Mouse (Mus musculus) kidney, postnatal 36 days (tissue): ENCODE data around the gene Ikzf1.

Experiments
- DNase-seq, 2 experiments: peaks; one replicate each; pipeline ENCODE4 v3.0.0; 2021 to 2022; ENCODE audit warnings: mixed read lengths in 2 of 2

Ikzf1 gene

DNA sequence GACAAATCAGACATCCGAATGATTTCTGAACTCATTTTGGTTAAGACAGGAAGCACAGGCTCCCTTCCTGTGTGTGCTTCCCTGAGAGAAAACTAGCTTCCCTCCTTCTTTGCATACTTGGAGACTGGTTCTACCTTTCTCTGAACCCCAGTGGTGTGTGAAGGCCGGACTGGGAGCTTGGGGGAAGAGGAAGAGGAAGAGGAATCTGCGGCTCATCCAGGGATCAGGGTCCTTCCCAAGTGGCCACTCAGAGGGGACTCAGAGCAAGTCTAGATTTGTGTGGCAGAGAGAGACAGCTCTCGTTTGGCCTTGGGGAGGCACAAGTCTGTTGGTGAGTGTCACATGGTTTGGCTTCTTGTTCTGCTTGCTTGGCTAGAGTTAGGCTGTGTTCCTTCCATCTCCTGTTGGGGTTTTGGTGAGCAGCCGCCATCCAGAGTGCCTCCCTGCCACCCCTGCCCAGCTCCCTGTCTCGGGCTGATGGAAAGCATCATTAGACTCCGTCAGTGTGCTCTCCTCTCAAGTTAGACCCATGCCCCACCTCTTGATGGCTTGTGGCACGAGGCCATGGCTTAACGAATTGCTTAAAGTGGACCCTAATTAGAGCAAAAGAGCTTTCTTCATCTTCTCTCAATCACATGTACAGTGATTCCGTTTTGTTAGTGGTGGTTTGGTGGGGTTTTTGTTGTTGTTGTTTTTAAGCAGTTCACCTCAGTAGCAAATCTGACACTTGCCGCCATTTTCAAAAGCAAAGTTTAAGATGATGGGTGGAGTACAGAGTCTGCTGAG is 5.4 kb downstream of the Ikzf1 start:
- no peak for DNase-seq

DNA sequence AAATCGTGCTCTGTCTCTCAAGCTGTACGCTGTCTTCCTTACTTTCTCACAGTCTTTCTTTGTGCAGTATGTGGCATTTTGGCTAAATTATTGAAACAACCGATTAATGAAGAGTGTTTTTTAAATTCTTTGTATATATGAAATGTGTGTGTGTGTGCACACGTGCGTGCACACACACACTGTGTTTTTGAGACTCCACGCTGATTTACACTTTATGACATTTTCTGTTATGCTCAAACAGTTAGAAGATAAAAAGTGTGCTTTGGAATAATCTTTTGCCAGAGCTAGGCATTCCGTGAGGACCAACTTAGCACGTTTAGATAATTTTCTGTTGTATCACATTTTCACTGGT is 6.0 kb downstream of the Ikzf1 start:
- DNase-seq: no peak

DNA sequence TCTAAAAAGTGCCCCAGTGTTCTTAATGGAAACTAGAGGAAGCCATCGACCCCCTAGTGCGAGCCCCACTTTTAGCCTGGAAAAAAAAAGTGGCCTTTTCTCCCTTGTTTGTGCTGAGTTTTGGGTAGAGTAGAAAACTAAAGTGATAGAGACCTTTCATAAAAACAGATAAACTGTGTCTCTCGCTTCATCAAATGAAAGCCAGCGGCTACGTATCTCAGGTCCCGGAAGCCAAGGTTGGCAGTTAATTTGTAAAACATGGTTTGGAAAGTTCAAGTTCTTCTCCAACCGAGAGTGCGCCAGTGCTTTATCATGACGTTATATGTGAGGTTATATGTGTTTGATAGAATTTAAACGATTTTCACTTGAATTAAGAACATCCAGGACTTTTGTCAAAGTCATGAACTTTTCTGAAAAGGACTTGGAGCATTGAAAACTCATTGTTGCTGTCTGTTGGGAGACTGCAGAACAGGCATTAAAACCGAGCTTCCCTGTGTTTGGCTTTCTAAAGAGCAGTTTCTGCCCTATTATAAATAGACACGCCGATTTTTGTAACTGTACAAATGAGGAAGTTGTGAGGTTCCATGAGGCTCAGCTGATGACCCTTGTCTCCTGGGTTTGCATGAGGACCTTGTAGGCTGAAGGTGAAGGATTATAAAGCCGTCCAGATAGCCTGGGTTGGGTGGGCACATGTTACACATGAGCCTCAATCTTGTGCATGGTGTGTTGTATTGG is 6.7 kb downstream of the Ikzf1 start:
- DNase-seq: no peak

DNA sequence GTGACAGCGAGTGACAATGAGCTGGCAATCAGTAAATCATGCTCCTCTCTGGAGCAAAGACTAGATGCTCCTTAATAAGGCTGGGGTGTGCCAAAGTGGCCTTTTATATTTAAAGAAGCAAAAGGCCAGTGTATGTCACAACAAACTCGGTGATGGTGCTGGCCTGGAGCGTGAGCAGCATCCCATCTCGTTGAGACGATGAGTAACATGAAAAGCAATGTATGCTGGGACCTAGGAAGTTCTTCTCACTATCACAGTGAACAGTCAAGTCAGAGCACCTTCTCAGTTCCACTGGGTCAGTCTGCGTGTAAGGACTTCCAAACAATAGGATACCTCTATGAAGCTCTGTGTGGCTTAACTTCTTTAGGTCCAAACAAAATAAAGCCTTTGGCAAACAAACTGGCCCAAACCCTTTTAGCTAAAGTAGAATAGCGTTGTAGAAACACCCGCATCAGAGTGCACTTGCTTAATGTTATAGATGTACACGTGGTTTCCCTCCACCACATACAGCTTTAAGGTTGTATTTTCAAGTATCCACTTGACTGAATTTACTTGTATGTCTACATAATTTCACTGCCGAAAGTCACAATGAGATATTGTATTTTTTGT is 7.9 kb downstream of the Ikzf1 start:
- no peak for DNase-seq

DNA sequence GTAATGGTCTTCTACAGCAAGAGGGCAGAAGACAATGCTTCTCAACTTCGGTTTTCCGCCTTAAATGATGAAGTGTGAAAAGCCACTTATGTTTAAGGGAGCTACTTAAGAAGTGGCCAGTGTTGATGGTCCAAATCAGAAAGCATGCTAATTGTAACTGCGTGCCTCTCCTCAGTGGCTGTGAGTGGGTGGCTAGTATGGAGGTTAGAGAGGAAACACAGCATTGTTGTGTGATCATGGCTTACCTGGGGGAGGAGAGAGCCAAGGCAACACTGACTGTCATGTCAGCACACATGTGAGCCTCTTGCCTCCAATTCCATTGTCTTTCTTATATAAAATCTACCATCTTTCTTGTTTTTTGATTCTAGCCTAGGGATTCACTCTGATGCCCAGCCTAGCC is 8.6 kb downstream of the Ikzf1 start:
- DNase-seq: no peak

DNA sequence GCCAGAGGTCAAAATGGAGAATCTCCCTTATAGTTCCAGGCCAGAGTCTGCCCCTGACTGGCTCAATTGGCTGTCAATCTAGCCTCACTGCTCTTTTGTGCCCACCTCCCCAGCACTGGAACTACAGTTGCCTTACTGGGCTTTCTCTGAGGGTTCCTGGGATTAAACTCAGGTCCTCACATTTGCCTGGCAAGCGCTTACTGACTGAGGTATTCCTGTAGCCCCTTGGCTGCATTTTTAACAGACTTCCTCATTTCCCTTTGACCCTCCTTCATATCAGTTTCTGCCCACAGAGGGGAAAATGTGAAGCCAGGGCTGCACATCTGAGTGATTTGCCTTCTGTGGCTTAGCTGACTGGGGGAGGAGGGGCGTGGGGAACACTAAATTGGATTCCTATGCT is 9.3 kb downstream of the Ikzf1 start:
- DNase-seq: no peak

DNA sequence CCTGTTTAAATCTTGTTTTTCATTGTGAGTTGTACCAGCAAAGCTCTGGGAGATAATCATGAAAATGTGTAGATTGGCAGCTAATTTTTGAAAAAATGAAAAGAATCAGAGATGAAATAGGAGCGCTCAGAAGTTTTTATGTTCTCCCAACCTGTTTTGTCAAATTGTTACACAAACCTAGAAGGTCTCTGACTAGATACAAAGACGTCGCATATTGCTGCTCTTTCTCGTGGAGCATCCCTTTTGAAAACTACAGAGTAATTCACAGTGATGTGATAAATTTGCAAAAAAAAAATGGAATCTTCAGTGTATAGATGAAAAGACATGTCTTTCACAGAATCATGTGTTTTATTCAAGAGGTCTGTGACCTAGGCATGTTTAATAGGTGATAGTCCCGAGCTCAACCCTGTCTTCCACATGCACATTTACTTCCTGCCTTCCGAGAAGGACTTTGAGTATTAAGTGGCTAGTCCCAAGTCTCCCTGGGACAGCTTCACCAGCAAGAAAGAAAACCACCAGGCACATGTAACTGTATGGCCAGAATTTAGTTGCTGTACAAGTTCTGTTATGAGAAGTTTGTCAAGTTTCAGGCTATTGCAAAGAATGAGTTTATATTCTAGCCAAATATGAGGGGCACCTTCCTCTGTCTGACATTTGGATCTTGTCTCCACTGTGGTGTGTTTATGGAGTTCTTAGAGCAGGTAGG is 9.8 kb downstream of the Ikzf1 start:
- DNase-seq: no peak

DNA sequence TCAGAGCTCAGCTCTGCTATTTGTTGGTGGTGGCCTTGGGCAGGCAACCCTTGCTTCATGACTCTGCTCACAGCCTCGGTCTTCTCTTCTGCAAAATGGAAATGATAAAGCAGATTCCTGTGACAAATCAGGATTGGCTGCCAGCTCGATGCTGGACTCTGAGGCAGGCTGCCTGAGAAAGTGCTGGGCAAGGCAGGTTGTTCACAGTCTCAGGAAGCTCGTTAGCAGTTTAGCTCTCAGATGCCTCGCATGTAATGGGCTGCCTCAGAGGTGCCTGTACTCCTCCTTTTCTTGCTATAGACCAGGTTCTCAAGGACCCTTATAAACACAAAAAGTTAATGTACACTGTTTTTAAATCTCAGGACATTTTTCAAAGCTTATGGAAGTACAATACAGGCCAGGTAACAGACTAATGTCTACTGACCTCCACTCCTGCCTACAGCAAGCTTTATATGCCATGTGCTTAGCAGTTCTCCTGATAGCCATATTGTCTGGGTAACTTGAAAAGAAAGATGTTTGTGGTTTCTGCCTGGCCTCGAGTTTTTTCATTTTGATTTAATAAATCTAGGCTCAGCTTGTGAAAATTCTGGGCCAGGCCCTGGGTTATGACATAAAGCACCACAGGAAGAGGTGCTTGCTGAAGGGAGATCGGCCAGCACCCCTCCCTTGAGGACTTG is 10.5 kb downstream of the Ikzf1 start:
- DNase-seq: no peak

DNA sequence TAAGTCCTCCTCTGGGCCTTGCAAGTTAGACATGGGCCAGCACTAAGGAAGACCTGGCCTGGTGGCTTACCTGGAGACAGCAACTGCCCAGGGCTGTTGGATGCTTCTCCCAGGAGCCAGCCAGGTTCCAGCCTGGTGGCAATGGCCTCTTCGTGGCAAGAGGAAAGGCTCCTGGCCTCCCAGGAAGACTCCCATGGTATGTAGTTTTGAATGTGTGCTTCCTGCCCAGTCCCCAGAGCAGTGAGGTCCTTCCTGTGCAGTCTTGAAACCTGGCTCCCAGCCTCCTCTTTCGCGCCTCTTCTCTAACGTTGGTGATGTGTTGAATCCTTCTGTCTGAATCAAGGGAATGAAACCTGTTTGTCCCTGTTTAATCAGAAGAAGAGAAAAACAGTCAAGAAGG is 11.1 kb downstream of the Ikzf1 start:
- DNase-seq: no peak

DNA sequence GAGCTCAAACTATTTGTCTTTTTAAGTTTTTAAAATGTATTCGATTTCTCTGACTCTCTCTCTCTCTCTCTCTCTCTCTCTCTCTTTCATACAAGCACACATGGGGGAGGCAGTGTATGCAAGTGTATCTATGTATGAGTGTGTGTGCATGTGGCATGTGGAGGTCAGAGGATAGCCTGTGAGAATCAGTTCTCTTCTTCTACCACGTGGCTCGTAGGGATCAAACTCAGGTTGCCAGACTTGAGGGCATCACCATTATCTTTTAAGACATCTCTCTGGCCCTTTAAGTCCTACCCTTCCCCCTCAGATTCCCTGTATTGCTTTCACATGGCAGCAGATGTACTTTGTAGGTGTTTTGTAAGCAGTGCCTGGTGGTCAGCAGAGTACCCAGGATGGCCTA is 12.0 kb downstream of the Ikzf1 start:
- DNase-seq: no peak

DNA sequence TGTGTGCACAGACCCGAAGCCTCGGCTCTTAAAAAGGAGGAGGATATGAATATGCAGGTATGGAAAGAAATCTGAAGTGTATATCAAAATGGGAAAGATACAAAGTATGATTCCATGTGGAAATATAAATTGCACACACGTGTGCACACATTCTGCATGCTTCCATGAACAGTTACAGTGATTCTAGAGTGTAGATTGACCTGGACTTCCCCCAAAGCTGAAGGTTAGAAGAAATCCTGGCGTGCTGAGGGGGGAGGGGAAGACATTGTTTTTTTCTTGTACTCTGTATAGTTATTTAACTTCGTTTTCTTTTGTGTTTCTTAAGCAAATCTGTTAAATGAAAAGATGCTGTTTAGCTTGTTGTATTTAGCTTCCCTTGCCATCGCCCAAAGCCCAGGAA is 16.6 kb downstream of the Ikzf1 start:
- no peak for DNase-seq

DNA sequence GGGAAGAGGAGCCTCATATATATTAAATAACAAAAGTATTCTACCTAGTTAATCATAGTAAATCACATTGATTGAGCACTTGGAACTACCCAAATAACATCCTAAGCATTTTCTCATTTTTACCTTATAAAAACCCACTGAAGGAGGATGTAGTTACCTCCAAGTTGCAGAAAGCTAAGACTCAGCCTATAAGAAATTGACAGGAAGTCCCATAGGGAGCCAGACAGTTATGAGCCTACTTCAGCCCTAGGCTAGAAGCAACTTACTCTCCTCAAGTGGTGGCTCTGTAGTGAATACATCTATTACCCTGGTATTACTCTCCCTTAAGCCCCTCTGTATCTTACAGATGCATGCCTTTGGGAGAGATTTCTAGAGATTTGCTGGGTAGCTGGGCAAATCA is 19.0 kb downstream of the Ikzf1 start:
- DNase-seq: no peak

DNA sequence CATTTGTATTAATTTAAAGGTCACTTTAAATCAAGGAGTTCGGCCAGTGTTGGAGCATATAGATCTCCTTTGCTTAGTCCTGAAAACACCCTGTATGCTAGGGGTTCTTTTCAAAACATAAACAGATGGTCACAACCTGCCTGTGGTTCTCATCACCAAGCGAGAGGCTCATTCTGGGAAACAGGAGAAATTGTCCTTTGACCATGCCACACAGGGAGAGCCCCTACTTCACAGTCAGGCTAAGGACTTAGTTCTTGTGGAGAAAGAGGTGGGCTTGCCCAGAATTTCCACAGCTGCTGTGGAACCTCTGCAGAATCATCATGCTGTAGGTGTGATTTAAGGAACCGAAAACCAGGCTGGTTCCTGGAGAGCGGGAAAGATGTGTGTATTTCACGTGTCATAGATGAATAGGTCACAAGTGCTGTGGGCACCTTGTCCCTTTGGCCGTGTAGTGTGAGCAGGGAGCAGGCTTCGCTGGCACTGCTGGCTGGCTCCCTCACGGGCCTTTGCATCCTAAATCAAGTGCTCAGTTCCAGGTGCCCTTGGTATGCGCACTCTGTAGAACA is 23.4 kb downstream of the Ikzf1 start:
- no peak for DNase-seq

DNA sequence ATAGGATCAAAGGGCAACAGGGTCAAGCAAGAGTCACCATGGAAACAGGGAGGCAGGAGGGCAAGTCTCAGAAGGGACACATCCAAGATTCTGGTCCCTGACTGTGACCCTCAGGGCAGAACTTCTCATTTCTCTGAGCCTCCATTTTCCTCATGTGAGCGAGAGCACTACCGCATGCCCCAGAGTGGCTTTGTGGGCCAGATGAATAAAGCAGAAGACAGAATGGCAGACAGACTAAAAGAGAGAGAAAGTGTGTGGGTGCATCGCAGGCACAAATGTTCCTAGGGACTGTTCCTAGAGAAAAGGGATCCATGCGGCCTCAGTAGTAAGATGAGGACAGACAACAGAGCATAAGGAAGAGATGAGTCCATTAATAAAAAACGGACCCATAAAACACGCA is 24.5 kb downstream of the Ikzf1 start:
- DNase-seq: no peak

DNA sequence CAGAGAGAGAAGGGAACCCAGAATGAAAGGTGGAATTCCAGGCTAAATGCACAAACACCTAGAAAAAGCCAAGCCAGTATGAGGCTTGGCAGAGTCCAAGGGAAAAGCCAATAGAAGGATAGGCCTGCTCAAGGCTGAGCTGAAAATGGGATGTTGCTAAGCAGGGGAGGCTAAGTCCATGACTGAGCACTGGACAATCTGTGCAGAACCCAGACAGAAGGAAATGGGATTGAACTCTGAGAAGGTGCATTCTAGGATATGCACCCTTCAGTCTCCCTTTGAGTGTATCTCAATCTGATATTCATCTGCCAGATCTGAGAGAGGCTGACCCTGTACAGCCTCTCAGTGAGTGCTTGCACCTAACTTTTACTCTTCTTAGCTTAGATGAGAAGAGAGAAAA is 25.9 kb downstream of the Ikzf1 start:
- DNase-seq: no peak

DNA sequence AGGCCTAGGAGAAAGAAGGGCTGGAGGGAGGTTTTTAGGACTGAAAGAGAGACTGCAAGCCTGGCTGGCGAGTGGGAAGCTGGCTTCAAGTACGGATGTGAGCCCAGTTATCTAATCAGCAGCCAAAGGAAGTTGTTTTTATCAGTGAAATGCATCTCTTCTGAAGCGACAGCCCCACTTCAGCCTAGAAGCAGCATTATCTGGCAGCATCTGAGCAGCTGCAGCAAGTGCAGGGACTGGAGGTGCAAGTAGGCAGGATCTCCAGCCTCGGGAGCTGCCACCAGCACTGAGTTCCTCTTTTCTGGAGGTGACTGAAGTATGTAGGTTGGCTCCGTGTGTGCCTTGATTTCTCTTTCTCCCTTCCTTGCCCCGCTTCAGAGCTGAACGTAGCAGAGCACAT is 26.9 kb downstream of the Ikzf1 start:
- DNase-seq: no peak

DNA sequence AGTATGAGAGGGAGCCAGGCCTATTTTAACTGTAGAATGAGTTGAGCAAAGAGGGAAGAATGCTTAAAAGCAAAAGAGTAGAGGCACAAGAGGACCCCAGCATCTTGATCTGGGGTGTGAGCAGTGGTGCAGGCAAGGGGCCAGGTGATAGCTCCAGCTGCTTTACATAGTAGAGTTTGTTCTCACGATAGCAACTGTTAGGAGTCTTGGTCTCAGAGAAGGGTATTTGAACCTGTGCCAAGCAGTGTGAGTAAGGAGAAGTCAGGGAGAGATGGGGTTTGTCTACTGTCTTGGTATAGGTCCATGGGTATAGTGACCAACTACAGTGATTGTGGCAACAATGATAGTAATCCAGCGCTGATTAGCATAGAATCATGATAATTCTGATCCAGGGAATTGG is 29.9 kb downstream of the Ikzf1 start:
- no peak for DNase-seq

DNA sequence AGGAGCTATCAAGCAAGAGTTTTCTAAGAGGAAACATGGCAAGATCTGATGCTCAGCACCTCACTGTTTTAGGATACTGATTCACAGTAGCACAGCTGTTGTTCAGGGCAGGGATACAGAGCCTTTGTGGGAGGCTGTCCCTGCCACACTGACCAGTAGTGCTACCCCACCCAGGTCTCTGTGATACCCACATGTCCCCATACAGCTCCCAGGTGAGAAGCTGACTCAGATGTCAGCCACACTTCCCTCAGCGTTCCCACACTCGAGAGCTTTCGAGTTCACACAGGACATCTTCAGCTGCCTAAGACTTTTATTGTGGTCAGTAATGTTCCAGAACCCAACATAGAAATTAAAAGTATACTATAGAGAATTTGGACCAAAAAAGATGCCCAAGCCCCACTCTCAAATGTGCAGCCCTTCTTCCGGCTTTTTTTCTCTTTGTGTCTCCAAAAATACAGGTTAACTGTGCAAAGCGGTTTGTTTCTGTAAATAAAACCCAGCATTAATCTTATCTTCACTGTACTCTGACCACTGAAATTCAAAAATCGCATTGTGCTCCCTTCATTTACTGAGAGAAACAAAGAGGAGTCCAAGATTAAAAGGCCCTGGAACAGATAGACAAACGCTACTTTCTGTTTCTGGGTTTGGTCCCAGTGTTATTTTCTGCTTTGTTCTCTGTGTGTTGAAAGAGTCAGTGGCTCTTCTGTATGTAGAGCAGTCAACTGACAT is 31.3 kb downstream of the Ikzf1 start:
- no peak for DNase-seq

DNA sequence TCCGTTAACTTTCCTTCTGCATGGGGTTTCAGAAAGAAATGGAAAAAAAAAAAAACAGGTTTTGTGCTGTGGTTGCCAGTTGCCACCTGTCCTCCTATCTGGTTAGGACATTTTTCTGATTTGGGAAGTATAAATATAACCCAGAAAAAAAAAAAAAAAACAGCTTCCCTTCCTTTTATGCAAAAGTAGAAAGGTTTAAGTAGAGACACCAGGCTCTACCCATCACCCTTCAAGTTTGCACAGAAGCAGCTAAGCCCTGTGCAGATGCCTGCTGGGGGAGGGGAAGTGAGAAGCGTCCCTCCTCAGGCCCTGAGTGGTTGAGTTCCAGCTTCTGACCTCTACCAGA is 31.9 kb downstream of the Ikzf1 start:
- DNase-seq: no peak

DNA sequence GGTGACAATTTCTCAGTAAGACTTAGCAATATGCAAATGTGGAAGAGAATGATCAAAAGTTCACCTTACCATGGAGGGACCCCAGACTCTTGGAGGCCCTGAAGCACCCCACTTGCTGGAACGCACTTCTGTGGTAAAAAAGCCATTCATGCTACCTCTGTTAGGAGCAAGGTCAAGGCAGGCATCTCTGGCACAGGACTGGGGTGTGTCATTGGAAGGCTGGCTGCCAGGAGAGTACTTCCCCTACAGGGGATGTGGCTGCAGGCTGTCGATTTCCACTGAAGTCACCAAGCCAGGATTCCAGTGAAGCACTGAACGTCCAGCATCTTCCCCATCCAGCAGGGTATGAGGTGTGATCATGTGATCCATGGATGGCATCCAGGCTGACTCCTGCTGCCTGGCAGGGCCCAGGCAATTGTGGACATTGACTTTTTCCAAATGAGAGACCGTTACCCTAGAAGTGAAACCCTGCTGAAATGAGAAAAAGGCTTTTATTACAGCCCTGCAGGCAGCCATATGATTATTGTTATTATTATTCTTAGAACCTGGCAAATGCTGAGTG is 32.9 kb downstream of the Ikzf1 start:
- no peak for DNase-seq

DNA sequence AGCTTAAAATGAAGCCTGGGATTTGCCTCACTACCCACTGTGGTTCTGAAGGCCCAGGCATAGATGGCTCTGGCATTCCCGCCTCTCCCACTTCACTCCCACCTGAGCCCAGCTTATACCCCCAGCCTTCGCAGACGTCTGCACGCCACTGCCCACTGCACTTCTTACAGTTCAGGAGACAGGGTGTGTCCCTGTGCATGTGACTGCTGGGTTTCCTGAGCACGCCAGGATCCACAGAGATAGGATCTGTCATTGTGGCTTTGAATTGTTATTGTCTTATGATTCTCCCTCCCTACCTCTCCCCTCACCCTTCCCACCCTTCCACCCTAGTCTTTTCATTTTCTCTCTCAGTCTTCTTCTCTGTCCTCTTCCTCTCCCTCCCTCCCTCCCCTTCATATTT is 34.9 kb downstream of the Ikzf1 start:
- no peak for DNase-seq
